Mouse (Mus musculus) cerebellum, adult 2 months (tissue): ENCODE results near the gene Schip1. TPM values are rescaled to one million over a fixed set of nuclear protein-coding genes. Genes with fewer than 3 reads are reported as not detected.

Source experiments
- DNase-seq, 2 experiments: peaks; one replicate each; pipeline ENCODE4 v3.0.0; 2021
- H3K27ac ChIP-seq: fragments of 200-500 bp; 2 replicates; pipeline ENCODE4 v1.5.1; 2012; ENCODE audit warnings: low read length, control low read depth, inconsistent platforms; ENCODE audit not compliant: insufficient read depth
- H3K27me3 ChIP-seq: fragments of 200-500 bp; 2 replicates; pipeline ENCODE4 v1.6.1; 2012; ENCODE audit warnings: inconsistent platforms, mild to moderate bottlenecking, low read length, moderate library complexity; ENCODE audit not compliant: control insufficient read depth, insufficient read depth
- H3K4me1 ChIP-seq: fragments of 200-500 bp; 2 replicates; pipeline ENCODE4 v1.6.1; 2011; ENCODE audit warnings: low read length; ENCODE audit not compliant: control insufficient read depth, insufficient read depth
- H3K4me3 ChIP-seq: fragments of 200-500 bp; replicated peaks from 2 replicates; pipeline ENCODE3; 2011; ENCODE audit warnings: mild to moderate bottlenecking, low read depth, low read length, control low read depth; ENCODE audit not compliant: insufficient read depth
- CTCF ChIP-seq: fragments of 200-500 bp; IDR thresholded peaks from 2 replicates; pipeline ENCODE4 v1.5.1; 2011; ENCODE audit warnings: low read depth, mild to moderate bottlenecking, control low read depth, low read length, moderate library complexity, borderline replicate concordance; ENCODE audit not compliant: insufficient read depth
- POLR2A ChIP-seq: fragments of 200-500 bp; IDR thresholded peaks from 2 replicates; pipeline ENCODE4 v1.6.1; 2011; ENCODE audit warnings: low read length, control low read depth, borderline replicate concordance; ENCODE audit not compliant: insufficient read depth
- WGBS: fragments of 180-500 bp; shearing (Covaris S2); methylation state at CpG from one replicate; pipeline ENCODE4 v1.1.7; 2018; 5-methylcytosine and 5-hydroxymethylcytosine counted together
- polyA plus RNA-seq: library from polyadenylated mRNA; depleted of rRNA; stranded (reverse); fragments of >200 nt; gene quantifications from 2 replicates; pipeline ENCODE4 v1.2.3, GENCODE M21; 2012

Schip1 gene
- polyA plus RNA-seq, 1 experiment, result 208 TPM

- TF ChIP-seq POLR2A, result no peak
- TF ChIP-seq CTCF, result no peak
Observed at GRCm38 (mm10) chr3:68250589-68250988, 186.0 kb downstream of the Schip1 start.

GRCm38 (mm10) chr3:68252335-68252734, 187.7 kb downstream of the Schip1 start:
- WGBS, result 74% methylated on average over 1 of the region's 1 CpGs
- H3K27me3 ChIP-seq, result no peaks in the 10 kb centered on the region
- no peaks in the 10 kb centered on the region for H3K4me1 ChIP-seq
- H3K27ac ChIP-seq, result no peak overlapping the region
- H3K4me3 ChIP-seq, result no peak overlapping the region
- no peak for TF ChIP-seq POLR2A
- TF ChIP-seq CTCF, result no peak
- peak in 1 of 2 experiments; percentile 3 for DNase-seq

More at GRCm38 (mm10) chr3:68250589-68250988, 186.0 kb downstream of the Schip1 start:
- H3K27me3 ChIP-seq, result no peaks in the 10 kb centered on the region
- DNase-seq, result no peak
- H3K27ac ChIP-seq, result no peak overlapping the region
- no peak overlapping the region for H3K4me3 ChIP-seq
- 6% methylated on average over 2 of the region's 2 CpGs for WGBS
- no peaks in the 10 kb centered on the region for H3K4me1 ChIP-seq

GRCm38 (mm10) chr3:68262304-68262703, 197.7 kb downstream of the Schip1 start:
- no peak for DNase-seq
- Histone ChIP-seq H3K4me3 (no peak overlapping the region), H3K27ac (no peak overlapping the region), H3K4me1 (no peaks in the 10 kb centered on the region), H3K27me3 (no peaks in the 10 kb centered on the region)
- TF ChIP-seq CTCF (no peak), POLR2A (no peak)
- WGBS, result 89% methylated on average over 6 of the region's 6 CpGs

GRCm38 (mm10) chr3:68267905-68268304, 203.3 kb downstream of the Schip1 start:
- 81% methylated on average over 4 of the region's 4 CpGs for WGBS
- Histone ChIP-seq H3K4me1 (no peaks in the 10 kb centered on the region), H3K27me3 (no peaks in the 10 kb centered on the region), H3K27ac (no peak overlapping the region), H3K4me3 (no peak overlapping the region)
- TF ChIP-seq POLR2A (no peak), CTCF (no peak)
- no peak for DNase-seq

- TF ChIP-seq CTCF, result no peak
- TF ChIP-seq POLR2A, result no peak
- Histone ChIP-seq H3K27ac (no peak overlapping the region), H3K27me3 (no peaks in the 10 kb centered on the region), H3K4me3 (no peak overlapping the region), H3K4me1 (no peaks in the 10 kb centered on the region)
- WGBS, result 65% methylated on average over 4 of the region's 4 CpGs
- DNase-seq, result no peak
Observed at GRCm38 (mm10) chr3:68269251-68269650, 204.6 kb downstream of the Schip1 start.

- Histone ChIP-seq H3K4me1 (no peaks in the 10 kb centered on the region), H3K4me3 (no peak overlapping the region), H3K27me3 (no peaks in the 10 kb centered on the region), H3K27ac (no peak overlapping the region)
- no peak for DNase-seq
- 80% methylated on average over 6 of the region's 6 CpGs for WGBS
- TF ChIP-seq CTCF (no peak), POLR2A (no peak)
Observed at GRCm38 (mm10) chr3:68270246-68270645, 205.6 kb downstream of the Schip1 start.

GRCm38 (mm10) chr3:68271457-68271856, 206.9 kb downstream of the Schip1 start:
- H3K4me1 ChIP-seq, result no peaks in the 10 kb centered on the region
- no peak for DNase-seq
- no peak for TF ChIP-seq CTCF
- no peak for TF ChIP-seq POLR2A
- H3K27ac ChIP-seq, result no peak overlapping the region
- 47% methylated on average over 3 of the region's 3 CpGs for WGBS
- H3K4me3 ChIP-seq, result no peak overlapping the region
- H3K27me3 ChIP-seq, result no peaks in the 10 kb centered on the region

GRCm38 (mm10) chr3:68271881-68272280, 207.3 kb downstream of the Schip1 start:
- Histone ChIP-seq H3K27me3 (no peaks in the 10 kb centered on the region), H3K27ac (no peak overlapping the region), H3K4me1 (no peaks in the 10 kb centered on the region), H3K4me3 (no peak overlapping the region)
- DNase-seq, result no peak
- 38% methylated on average over 3 of the region's 3 CpGs for WGBS
- TF ChIP-seq POLR2A (no peak), CTCF (no peak)
